Mouse (Mus musculus) C2C12 (cell line): ENCODE measurements around the gene Ints7.

Experiments used
- CTCF ChIP-seq: IDR thresholded peaks from one replicate; pipeline ENCODE4 v1.5.1; 2011; ENCODE audit not compliant: control insufficient read depth, insufficient read depth, insufficient read length
- FOSL1 ChIP-seq: IDR thresholded peaks from one replicate; pipeline ENCODE4 v1.8.0; 2011; ENCODE audit warnings: mild to moderate bottlenecking, low read length; ENCODE audit not compliant: poor library complexity, insufficient read depth, severe bottlenecking
- MAX ChIP-seq: IDR thresholded peaks from one replicate; pipeline ENCODE4 v1.6.1; 2011; ENCODE audit warnings: mild to moderate bottlenecking, control low read depth
- MYOD1 ChIP-seq: IDR thresholded peaks from one replicate; pipeline ENCODE4 v1.6.1; 2011; ENCODE audit warnings: low read depth; ENCODE audit not compliant: control insufficient read depth, insufficient read length
- MYOG ChIP-seq: IDR thresholded peaks from one replicate; pipeline ENCODE4 v1.6.1; 2011; ENCODE audit not compliant: control insufficient read depth, insufficient read length; ENCODE audit errors: extremely low read depth
- USF1 ChIP-seq: IDR thresholded peaks from one replicate; pipeline ENCODE4 v1.6.1; 2011; ENCODE audit warnings: low read depth, mild to moderate bottlenecking, control low read depth, moderate library complexity

- TF ChIP-seq CTCF (no peak), MAX (no peak), USF1 (no peak), MYOD1 (no peak), FOSL1 (no peak), MYOG (no peak)
These were observed 92.6 kb downstream of the Ints7 start for GRCm38 (mm10) chr1:191668030-191668429.
